9 mouse cellular contexts compared by ENCODE assay signal in the genomic region with DNA sequence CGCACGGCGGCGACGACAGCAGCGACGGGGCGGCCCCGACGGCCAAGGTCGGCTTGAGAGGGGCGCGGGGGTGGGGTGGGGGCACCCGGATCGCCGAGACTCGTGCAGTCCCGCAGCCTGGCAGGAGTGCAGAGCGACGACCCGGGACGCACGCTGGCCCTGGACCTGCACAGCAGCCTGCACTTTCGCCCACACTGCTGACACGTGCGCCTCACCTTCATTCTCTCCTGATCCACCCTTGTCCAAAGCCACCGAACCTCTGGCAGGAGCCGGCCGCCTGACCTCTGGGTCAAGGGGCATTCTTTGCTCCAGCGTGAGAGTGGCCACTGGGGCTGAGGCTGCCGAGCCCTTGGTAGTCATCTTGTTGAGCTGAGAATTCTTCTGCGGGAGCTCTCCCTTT. TPM values are rescaled to one million over a fixed set of nuclear protein-coding genes. Genes with fewer than 3 reads are reported as not detected.
DNase-seq lines count a peak whose midpoint lies in the region; ATAC-seq and TF ChIP-seq lines count a peak whose summit lies in the region.
"Had no signal": no experiment of that assay in that cellular context is flagged by ENCODE, and none has a peak within 500 bp of the region (broad histone marks: within the 10 kb centered on the region; RNA-seq: fewer than 3 reads in every experiment).

No protein-coding gene starts in this region.

- no peak for ATAC-seq in heart, postnatal 0 days (ENCODE audit: insufficient read depth, low read depth)
- ATAC-seq in forebrain, embryonic 13.5 days, result peak; percentile 27; the same call in 1 of the 2 replicates

- H3K9ac ChIP-seq in heart, postnatal 0 days (replicated peaks; ENCODE audit: low read depth, low read length), result no peak overlapping the region
- H3K9ac ChIP-seq in forebrain, embryonic 13.5 days, result peak overlapping the region; percentile 82; the same call in 1 of the 2 replicates

- peaks cover 64% of the 10 kb centered on the region for H3K27me3 ChIP-seq in heart, postnatal 0 days (ENCODE audit: control insufficient read depth, insufficient read depth, low read length)
- peaks cover 42% of the 10 kb centered on the region for H3K27me3 ChIP-seq in forebrain, embryonic 13.5 days

- TF ChIP-seq EP300 in heart, postnatal 0 days (IDR thresholded peaks at IDR 0.05; ENCODE audit: low read depth), result no peak

- no peak overlapping the region for H3K27ac ChIP-seq in heart, postnatal 0 days (ENCODE audit: low read depth)
- H3K27ac ChIP-seq in forebrain, embryonic 13.5 days, result no peak overlapping the region

- intact Hi-C loops in heart, postnatal 36 days (cut with DNase I), result no loop called here

- H3K36me3 ChIP-seq in heart, postnatal 0 days (replicated peaks; ENCODE audit: control insufficient read depth, insufficient read depth, low read length), result no peaks in the 10 kb centered on the region
- no peaks in the 10 kb centered on the region for H3K36me3 ChIP-seq in forebrain, embryonic 13.5 days (ENCODE audit: poor library complexity, severe bottlenecking)

- DNase-seq in heart, postnatal 0 days (ENCODE audit: low spot score), result no peak
- DNase-seq in heart, postnatal 36 days, result no peak
- peak; percentile 60 for DNase-seq in kidney, postnatal 10 days
- DNase-seq in neural tube, embryonic 10.5 days (ENCODE audit: extremely low spot score, low spot score), result peak; percentile 33
- DNase-seq in cerebellum, postnatal 10 days, result no peak
- DNase-seq in urinary bladder, postnatal 10 days (ENCODE audit: low spot score), result no peak
- DNase-seq in B cell, adult 2 months, result no peak

- WGBS in heart, postnatal 0 days, result 11% methylated on average over 31 of the region's 32 CpGs
- WGBS in forebrain, embryonic 13.5 days, result 9% methylated on average over 31 of the region's 32 CpGs

- H3K4me2 ChIP-seq in heart, postnatal 0 days (ENCODE audit: low read depth, low read length), result peak overlapping the region; percentile 92
- peak overlapping the region; percentile 90 for H3K4me2 ChIP-seq in forebrain, embryonic 13.5 days

- no peak for TF ChIP-seq CTCF in heart, postnatal 0 days (IDR thresholded peaks at IDR 0.05; ENCODE audit: low read depth)

- H3K4me3 ChIP-seq in heart, postnatal 0 days (ENCODE audit: low read depth, low read length), result peak overlapping the region; percentile 85
- peak overlapping the region; percentile 60 for H3K4me3 ChIP-seq in forebrain, embryonic 13.5 days

- H3K9me3 ChIP-seq in heart, postnatal 0 days (replicated peaks; ENCODE audit: control insufficient read depth, low read length), result no peaks in the 10 kb centered on the region
- no peaks in the 10 kb centered on the region for H3K9me3 ChIP-seq in forebrain, embryonic 13.5 days (replicated peaks)

- no peaks in the 10 kb centered on the region for H3K4me1 ChIP-seq in heart, postnatal 0 days (ENCODE audit: control insufficient read depth, insufficient read depth)
- peaks cover 16% of the 10 kb centered on the region for H3K4me1 ChIP-seq in forebrain, embryonic 13.5 days

RNA-seq across cellular contexts. Expression of gene Kif26a, which starts 15.1 kb away (rescaled TPM):
- 26.0 and 53.0 TPM in 2 replicates for total RNA-seq in heart, postnatal 0 days (2014; rRNA removed; ENCODE audit: low replicate concordance)
- 1.9 and 2.8 TPM in 2 replicates for polyA plus RNA-seq in heart, postnatal 0 days (2015; fragmentation: Nextera tagmentation; extraction: Ambion mirVana)
- total RNA-seq in heart, postnatal 36 days (2021), result 10 to 100 TPM; 13.8 to 15.5 TPM
- 10.9 and 14.4 TPM in 2 replicates for polyA plus RNA-seq in forebrain, embryonic 13.5 days (2015; fragmentation: Nextera tagmentation; extraction: Ambion mirVana)
- total RNA-seq: common myeloid progenitor, adult 5-6 weeks had no signal

RNA-seq across cellular contexts. Expression of gene Aspg, which starts 24.5 kb away (rescaled TPM):
- 0.04 and 3.6 TPM in 2 replicates for total RNA-seq in heart, postnatal 0 days (2014; rRNA removed; ENCODE audit: low replicate concordance)
- polyA plus RNA-seq in heart, postnatal 0 days (2015; fragmentation: Nextera tagmentation; extraction: Ambion mirVana), result 0.08 and 0.11 TPM in 2 replicates
- total RNA-seq in heart, postnatal 36 days (2021), result under 1 TPM; 0.57 to 0.69 TPM
- 0.08 and 0.15 TPM in 2 replicates for polyA plus RNA-seq in forebrain, embryonic 13.5 days (2015; fragmentation: Nextera tagmentation; extraction: Ambion mirVana)
- total RNA-seq: common myeloid progenitor, adult 5-6 weeks had no signal

Comparison
In these comparisons a context has a peak if more than half of its experiments do, and no peak if none do; other contexts are left out.
1. DNase-seq: peak in kidney, postnatal 10 days (single experiment) and neural tube, embryonic 10.5 days (single experiment); none in heart, postnatal 0 days (single experiment), heart, postnatal 36 days (0 of 2), cerebellum, postnatal 10 days (0 of 2), urinary bladder, postnatal 10 days (single experiment) and B cell, adult 2 months (0 of 2).